Mouse (Mus musculus) splenic B cell, adult 2 months (primary cell): ENCODE measurements at regions not wholly inside any gene's neighbourhood (a gene's known extent, or its start where the extent isn't known, plus 50 kb on each side); places are given as distances from the start of the nearest gene placed in this dataset.

Experiments
- DNase-seq: peaks from one replicate; pipeline ENCODE4 v3.0.0-alpha.2; 2011; ENCODE audit warnings: low read depth, low spot score
- H3K27me3 ChIP-seq: 2 replicates; pipeline ENCODE4 v1.6.1; 2012; ENCODE audit warnings: mild to moderate bottlenecking, low read length, moderate library complexity, mixed read lengths; ENCODE audit not compliant: control insufficient read depth, poor library complexity, insufficient read depth, severe bottlenecking
- H3K36me3 ChIP-seq: 2 replicates; pipeline ENCODE4 v1.6.1; 2012; ENCODE audit warnings: mild to moderate bottlenecking, low read length, moderate library complexity, mixed read lengths; ENCODE audit not compliant: control insufficient read depth, poor library complexity, insufficient read depth, severe bottlenecking

DNA sequence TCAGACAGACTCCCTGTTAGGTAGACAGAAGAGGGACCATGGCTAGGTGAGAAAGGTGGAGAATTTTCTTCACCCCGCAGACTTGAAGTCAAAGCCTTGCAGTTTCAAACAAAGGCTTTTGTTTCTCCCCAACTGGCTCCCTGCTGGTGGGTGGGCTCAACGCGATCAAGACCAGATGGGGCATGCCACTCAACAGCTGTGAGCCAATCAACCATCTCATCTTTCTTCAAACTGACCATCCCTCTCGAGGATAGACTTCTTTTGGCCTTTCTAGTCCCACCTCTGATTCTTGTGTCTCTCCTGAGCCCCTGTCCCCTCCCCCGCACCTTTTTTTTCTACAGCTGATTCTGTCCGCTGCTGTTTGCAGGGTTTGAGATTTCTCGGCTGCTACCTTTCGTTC is 212.5 kb upstream of the Fermt1 start:
- Histone ChIP-seq H3K36me3 (no peaks in the 10 kb centered on the region), H3K27me3 (no peaks in the 10 kb centered on the region; the same call in 1 of the 2 replicates)
- DNase-seq: no peak

DNA sequence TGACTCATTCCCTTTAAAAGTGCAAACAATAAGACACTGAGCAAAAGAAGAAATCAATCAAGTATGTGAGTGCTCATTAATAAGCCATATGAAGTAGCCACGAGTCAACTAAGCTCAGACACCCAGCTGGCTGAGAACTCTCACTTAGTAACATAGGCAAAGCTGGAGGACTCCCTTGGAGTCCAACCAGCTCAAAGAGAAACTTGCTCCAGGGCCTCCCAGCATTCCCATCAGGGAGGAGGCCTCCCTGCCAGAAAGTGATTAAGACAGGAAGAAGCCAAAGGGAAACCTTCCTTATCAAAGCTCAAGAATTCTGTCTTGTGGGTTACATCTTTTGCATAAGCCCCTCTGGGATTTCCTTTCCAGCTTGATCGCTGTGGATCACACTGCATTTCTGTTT is 213.7 kb upstream of the Fermt1 start:
- no peaks in the 10 kb centered on the region for H3K36me3 ChIP-seq
- no peak for DNase-seq
- H3K27me3 ChIP-seq: no peaks in the 10 kb centered on the region; the same call in 1 of the 2 replicates

DNA sequence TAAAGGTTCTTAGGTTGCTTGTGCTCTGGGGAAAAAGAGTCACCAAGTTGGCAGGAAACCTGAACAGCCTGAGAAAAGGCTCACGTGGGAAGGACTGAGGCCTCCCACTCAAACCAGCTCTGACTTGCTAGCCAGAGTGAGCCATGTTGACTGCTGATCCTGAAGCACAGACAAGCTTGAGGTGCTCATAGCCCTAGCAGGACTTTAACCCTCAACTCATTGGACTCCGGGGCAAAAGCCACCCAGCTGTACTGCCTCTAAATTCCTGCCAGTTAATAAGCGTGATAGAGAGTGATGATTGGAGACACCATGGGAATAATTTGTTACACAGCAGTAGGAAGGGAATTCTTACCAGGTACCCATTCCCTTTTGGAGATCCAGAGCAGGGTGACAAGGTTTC is 230.7 kb upstream of the Fermt1 start:
- H3K27me3 ChIP-seq: no peaks in the 10 kb centered on the region
- no peaks in the 10 kb centered on the region for H3K36me3 ChIP-seq
- no peak for DNase-seq

DNA sequence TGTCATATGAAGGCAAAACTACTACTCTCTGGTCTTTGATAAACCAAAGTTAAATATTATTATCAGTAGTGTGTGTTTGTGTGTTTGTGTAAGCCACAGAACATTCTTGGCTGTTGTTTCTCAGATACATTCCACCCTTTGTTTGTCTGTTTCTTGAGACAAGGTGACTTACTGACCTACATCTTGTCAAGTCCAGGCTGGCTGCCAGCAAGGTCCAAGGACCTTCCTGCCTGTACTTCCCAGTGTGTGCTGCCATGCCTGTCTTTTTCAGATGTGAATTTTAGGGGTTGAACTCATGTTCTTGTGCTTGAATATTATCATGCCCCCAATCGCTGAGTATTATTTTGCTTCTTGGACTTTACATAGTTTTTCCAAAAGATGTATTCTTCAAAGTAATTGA is 235.5 kb upstream of the Fermt1 start:
- no peak for DNase-seq
- H3K27me3 ChIP-seq: no peaks in the 10 kb centered on the region
- H3K36me3 ChIP-seq: no peaks in the 10 kb centered on the region

DNA sequence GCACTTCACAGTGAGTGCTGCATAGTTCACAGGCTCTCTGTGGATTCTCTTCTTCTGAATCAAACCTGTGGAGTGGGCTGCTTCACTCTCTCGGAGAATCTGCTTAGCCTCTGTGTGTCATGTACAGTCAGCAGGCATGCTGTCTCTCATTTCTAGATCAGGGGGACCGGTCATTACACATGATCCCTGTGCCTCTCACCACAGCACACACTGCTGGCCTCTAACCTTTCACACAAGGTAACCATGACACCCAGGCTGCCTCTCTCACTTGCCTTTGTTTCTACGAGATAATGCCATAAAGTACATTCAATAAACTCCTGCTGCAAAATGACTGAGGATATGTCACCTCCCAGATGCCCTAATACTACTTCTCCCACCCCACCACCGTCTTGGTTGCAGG is 237.2 kb upstream of the Fermt1 start:
- Histone ChIP-seq H3K36me3 (no peaks in the 10 kb centered on the region), H3K27me3 (no peaks in the 10 kb centered on the region)
- DNase-seq: no peak

DNA sequence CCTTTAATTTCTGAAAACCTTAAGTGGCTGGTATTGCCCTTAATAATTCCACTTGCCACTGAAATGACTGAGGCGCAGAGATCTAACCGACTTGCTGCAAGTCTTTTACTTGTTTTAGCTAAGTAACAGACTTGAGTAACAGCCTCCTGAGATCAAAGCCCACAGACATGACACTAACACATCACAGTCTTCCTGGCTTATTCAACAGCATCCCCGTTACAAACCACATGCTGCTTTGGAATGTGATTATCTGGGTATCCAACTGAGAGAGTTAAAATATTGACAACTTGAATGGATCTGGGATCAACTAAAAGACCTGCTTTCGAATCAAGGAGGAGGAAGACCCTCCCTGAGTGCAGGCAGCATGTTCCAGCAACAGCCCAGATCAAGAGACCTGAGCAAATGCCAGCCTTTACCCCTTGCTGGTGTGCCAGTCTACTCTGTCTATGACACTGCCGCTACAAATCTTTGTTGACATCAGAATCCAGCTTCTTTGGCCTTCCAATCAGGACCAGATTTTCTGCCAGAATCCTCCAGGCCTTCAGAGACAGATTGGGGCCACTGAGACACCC is 258.7 kb upstream of the Fermt1 start:
- no peaks in the 10 kb centered on the region for H3K36me3 ChIP-seq
- H3K27me3 ChIP-seq: no peaks in the 10 kb centered on the region
- no peak for DNase-seq

DNA sequence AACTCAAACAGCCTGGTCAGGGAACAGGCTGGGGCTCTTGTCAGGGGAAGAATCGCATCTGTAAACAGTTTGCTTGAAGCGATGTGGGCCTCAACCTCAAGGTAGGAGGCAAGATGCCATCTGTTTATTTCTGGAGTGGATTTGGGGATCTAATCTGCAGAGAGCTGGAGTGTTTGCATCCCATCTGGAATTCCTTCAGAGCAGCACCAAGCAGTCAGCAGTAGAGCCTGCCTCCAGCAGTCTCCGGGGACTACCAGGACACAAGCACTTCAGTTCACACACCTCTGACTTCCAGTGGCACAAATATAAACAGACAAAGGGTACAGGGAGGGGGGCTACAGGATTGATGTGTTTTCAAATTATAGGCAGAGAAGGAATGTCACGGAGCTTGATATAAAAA is 262.8 kb upstream of the Fermt1 start:
- Histone ChIP-seq H3K27me3 (no peaks in the 10 kb centered on the region), H3K36me3 (no peaks in the 10 kb centered on the region)
- no peak for DNase-seq

DNA sequence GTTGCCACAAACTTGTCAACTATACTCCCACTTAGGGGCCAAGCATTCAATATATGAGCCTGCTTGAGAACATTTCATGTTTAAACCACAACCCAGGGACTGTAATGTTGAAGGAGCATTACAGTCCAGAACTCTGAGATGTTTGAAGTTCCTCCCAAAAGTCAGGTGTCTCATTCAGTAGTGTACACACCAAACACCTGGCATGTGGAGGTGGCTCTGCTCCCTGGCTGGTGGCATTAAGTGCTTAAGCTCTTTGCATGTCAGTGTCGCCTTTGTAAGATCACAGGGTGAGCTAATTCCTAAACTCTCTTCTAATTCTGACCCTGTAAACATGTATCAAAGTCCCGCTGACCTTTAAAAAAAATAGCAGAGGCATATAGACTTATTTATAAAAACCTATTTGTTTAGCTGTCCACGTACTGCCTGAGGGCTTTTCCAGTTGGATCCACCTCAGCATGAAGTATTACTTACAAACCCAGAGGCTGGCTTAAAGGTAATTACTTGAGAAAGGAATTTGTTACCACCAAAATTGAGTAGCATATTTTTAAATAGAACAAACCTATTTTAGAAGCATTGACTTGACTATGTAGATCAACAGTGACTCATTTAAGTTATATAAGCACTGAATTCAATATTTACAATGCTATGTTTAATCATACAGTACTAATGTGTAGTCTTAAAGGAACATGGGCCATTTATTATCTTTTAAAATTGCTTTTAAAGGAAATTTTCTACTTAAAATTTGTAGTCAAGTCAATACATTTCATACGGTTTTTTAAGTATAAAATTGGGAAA is 276.3 kb upstream of the Fermt1 start:
- H3K27me3 ChIP-seq: no peaks in the 10 kb centered on the region
- DNase-seq: no peak
- H3K36me3 ChIP-seq: no peaks in the 10 kb centered on the region

DNA sequence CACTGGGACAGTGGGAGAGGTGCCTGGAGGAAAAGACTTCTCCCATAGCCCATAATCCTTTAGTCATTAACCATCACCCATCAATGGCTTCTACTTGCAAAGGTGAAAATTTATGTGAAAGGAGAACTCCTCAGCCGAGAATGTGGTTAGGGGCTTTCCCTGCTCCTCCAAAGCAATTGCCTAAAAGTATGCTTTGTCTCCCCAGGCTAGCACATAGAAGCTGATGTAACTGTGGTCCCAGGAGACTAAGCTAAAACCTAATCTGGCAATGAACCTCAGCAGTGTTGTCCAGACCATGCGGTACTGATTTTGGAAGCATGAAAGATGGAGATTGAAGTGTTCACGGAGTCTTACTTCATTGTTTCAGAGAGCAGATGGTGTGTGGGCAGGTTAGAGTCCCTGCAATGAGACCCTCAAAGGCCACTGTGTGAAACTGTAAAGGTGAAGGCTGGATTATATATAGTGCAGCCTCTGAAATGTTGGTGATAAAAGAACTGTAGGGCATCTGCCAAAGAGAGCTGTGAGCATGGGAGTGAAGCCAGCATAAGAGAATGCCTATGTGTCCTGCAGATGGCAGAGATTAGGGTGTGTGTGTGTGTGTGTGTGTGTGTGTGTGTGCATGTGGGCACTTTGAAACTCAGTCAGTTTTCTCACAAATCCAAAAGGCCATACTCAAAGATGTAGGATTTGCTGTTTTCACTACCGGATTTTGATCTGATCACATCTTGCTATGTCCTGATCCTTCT is 289.6 kb upstream of the Fermt1 start:
- no peak for DNase-seq
- H3K36me3 ChIP-seq: no peaks in the 10 kb centered on the region
- no peaks in the 10 kb centered on the region for H3K27me3 ChIP-seq

DNA sequence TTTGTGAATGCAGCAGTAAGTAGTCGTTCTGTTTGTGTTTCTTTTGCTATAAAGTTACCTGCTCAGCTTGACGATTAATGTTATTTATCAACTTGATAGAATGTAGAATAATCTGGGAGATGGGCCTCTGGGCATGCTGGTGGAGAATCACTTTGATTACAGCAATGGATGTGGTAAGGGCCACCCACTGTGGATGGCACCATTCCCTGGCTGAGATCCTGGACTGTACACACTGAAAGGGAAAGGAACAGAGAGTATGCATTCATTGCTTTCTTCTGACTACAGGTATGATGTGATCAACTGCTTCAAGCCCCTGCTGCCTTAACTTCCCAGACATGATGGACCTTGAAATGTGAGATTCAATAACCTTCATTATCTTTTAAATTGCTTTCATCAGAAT is 299.8 kb upstream of the Bmp2 start:
- no peak for DNase-seq
- H3K27me3 ChIP-seq: no peaks in the 10 kb centered on the region
- no peaks in the 10 kb centered on the region for H3K36me3 ChIP-seq

DNA sequence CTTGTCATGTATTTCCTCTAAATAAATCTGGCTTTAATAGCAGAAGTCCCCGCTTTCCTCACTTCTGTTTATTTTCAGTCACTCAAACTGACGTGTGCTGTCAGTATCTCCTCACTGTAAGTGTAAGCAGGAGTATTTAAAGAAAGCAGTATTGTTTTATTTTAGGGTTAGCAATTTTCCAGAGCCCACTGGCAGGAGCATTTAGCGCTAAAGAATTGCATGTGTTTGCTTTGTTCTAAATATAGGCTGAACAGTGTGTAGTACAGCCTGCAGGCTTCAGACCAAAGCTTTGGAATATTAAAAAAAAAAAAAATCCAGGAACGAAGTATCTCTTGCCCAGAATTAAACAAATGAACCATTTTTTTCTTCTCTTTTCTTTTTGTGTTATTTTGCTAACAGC is 277.5 kb upstream of the Bmp2 start:
- DNase-seq: no peak
- H3K36me3 ChIP-seq: no peaks in the 10 kb centered on the region

DNA sequence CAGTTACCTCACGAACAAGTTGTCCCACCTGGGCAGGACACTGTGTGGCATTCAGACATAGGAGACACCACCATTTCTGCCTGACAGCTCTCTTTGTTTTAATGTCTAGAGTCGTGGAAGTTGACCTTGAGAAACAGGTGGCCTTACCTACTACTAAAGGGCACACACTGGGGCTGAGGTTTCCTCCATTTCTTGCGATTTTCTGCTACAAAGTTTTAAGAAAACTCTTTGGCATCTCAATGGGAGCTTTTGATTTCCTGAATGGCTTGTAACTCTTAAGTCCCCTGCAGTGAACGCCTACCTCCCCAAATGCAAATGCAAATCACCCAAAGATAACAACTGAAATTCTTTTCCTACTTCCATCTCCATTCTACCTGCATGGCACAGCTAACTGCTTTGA is 273.4 kb upstream of the Bmp2 start:
- DNase-seq: no peak
- Histone ChIP-seq H3K27me3 (no peaks in the 10 kb centered on the region), H3K36me3 (no peaks in the 10 kb centered on the region)

More for the DNA sequence above, 277.5 kb upstream of the Bmp2 start:
- H3K27me3 ChIP-seq: no peaks in the 10 kb centered on the region

DNA sequence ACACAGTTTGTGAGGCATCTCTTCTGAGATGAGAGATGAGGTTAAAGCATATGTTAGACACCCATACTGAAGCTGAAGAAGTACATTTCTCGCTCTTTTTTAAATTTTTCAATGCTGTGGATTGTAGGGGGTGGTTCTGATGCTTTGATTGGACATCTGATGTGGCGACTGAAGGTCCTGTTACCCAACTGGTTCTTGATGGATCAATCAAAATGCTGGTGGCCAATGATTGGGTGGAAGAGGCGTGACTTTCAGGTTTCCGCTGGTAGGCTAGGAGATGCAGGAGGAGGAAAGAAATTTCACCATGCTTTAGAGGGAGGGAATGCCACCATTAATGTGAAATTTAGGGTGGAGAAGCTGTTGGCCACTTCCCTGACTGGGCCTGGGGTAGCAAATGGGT is 272.7 kb upstream of the Bmp2 start:
- Histone ChIP-seq H3K27me3 (no peaks in the 10 kb centered on the region), H3K36me3 (no peaks in the 10 kb centered on the region)
- DNase-seq: no peak

DNA sequence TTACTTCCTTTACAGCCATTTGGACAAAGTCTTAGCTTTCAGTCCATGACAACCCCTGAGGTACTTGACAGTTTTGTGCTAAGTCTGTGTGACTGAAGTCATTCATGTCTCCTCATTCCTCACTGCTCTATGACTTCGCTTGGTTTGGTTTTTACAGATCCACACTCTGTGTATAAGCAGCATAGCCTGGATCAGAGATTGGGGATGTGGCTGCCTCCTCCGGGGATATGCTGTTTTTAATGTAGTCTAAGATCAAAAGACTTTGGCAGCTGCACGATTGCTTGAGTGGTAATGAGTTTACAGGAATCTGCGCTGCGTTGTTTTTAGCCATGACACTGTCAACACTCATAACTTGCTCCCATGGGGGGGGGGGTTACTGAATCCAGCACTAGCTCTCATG is 269.3 kb upstream of the Bmp2 start:
- Histone ChIP-seq H3K36me3 (no peaks in the 10 kb centered on the region), H3K27me3 (no peaks in the 10 kb centered on the region)
- no peak for DNase-seq

DNA sequence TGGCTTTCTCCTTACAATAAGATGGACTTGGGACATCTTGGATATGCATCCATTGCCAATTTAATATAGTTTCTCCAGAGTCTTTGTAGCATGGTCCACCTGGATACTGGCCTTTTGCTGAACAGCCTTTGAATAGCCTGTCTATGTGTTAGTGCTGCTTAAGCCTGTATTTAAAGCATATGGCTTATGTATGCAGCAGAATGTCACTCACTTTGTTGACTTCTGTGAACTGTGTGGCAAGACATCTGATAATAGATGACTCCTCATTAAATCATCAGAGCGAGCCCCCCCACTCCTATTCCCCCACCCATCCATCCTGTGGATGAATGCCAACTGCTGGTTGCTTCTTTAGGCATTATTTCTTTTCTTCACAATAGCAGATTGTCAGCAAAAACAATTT is 268.2 kb upstream of the Bmp2 start:
- DNase-seq: no peak
- Histone ChIP-seq H3K27me3 (no peaks in the 10 kb centered on the region), H3K36me3 (no peaks in the 10 kb centered on the region)
